ENCODE assay signal across 8 mouse cellular contexts in genomic region chr11:75630098-75630497, GRCm38 (mm10). TPM values are rescaled to one million over a fixed set of nuclear protein-coding genes. Genes with fewer than 3 reads are reported as not detected.
A peak's percentile ranks its signal among the peaks of the same experiment; 100 is the strongest.
DNase-seq lines count a peak whose midpoint lies in the region; ATAC-seq and TF ChIP-seq lines count a peak whose summit lies in the region.

No protein-coding gene starts in this region.

- H3K4me1 ChIP-seq in heart, embryonic 12.5 days (replicated peaks): peaks cover 29% of the 10 kb centered on the region
- H3K4me1 ChIP-seq in CH12.LX (ENCODE audit: control insufficient read depth in 1 of 2, insufficient read depth in 2 of 2): peaks cover 5 to 36% of the 10 kb centered on the region in 2 experiments; a peak in 3 of 4 replicates
- peaks cover 20% of the 10 kb centered on the region for H3K4me1 ChIP-seq in forebrain, embryonic 16.5 days (replicated peaks; ENCODE audit: control insufficient read depth, insufficient read depth, low read length)
- H3K4me1 ChIP-seq in liver, embryonic 16.5 days (ENCODE audit: control insufficient read depth, low read depth, low read length): peaks cover 17% of the 10 kb centered on the region

- peak overlapping the region; percentile 80 for H3K4me2 ChIP-seq in heart, embryonic 12.5 days
- H3K4me2 ChIP-seq in CH12.LX (ENCODE audit: insufficient read depth, low read depth, poor library complexity, severe bottlenecking): peak overlapping the region; percentile 72
- H3K4me2 ChIP-seq in forebrain, embryonic 16.5 days (ENCODE audit: low read length): peak overlapping the region; percentile 89
- H3K4me2 ChIP-seq in liver, embryonic 16.5 days (ENCODE audit: low read depth, low read length): peak overlapping the region; percentile 92

- no peak for TF ChIP-seq CTCF in CH12.LX (conservative IDR thresholded peaks at IDR 0.05 in 1 of 2, IDR thresholded peaks at IDR 0.05 in 1 of 2; ENCODE audit: low read depth in 2 of 2, low read length in 2 of 2)

- peak overlapping the region; percentile 78; the same call in 1 of the 2 replicates for H3K27ac ChIP-seq in heart, embryonic 12.5 days (ENCODE audit: poor library complexity, severe bottlenecking)
- peak overlapping the region; percentile 29; the same call in 1 of the 2 replicates for H3K27ac ChIP-seq in CH12.LX (ENCODE audit: insufficient read depth, low read depth)
- peak overlapping the region; percentile 61 for H3K27ac ChIP-seq in forebrain, embryonic 16.5 days (ENCODE audit: low read length)
- H3K27ac ChIP-seq in liver, embryonic 16.5 days (ENCODE audit: low read length): peak overlapping the region; percentile 77

- no peaks in the 10 kb centered on the region for H3K9me3 ChIP-seq in heart, embryonic 12.5 days (replicated peaks)
- no peaks in the 10 kb centered on the region for H3K9me3 ChIP-seq in CH12.LX (replicated peaks; ENCODE audit: low read length)
- no peaks in the 10 kb centered on the region for H3K9me3 ChIP-seq in forebrain, embryonic 16.5 days (ENCODE audit: control insufficient read depth, low read length)
- H3K9me3 ChIP-seq in liver, embryonic 16.5 days (replicated peaks; ENCODE audit: control insufficient read depth, low read length): no peaks in the 10 kb centered on the region

- dilution Hi-C loops in CH12.LX (cut with MboI; ENCODE audit: extremely low pct_ligation_motif_present, extremely low pct_unique_long_range_greater_than_20kb, low sequenced_read_pairs): no loop called here

- intact Hi-C loops in heart, postnatal 14 days (cut with DNase I): loop anchor here (2.0 to 5.0 kb wide), 2 partner anchors 51 to 122 kb away; no protein-coding TSS in a partner anchor

- peak overlapping the region; percentile 76 for H3K4me3 ChIP-seq in heart, embryonic 12.5 days
- H3K4me3 ChIP-seq in CH12.LX (replicated peaks in 1 of 3; ENCODE audit: low read depth in 2 of 3, low read length in 2 of 3, poor library complexity in 1 of 3): peak overlapping the region; percentile 65 to 79 (median 68)
- H3K4me3 ChIP-seq in forebrain, embryonic 16.5 days (replicated peaks; ENCODE audit: low read length): peak overlapping the region; percentile 80
- peak overlapping the region; percentile 78 for H3K4me3 ChIP-seq in liver, embryonic 16.5 days (ENCODE audit: low read depth, low read length)

- no peaks in the 10 kb centered on the region; the same call in 1 of the 2 replicates for H3K27me3 ChIP-seq in heart, embryonic 12.5 days (replicated peaks)
- H3K27me3 ChIP-seq in CH12.LX (replicated peaks): no peaks in the 10 kb centered on the region
- H3K27me3 ChIP-seq in forebrain, embryonic 16.5 days (replicated peaks; ENCODE audit: control insufficient read depth, insufficient read depth, low read length): no peaks in the 10 kb centered on the region
- no peaks in the 10 kb centered on the region for H3K27me3 ChIP-seq in liver, embryonic 16.5 days (ENCODE audit: control insufficient read depth, insufficient read depth, low read depth, low read length)

- DNase-seq in heart, postnatal 14 days: no peak
- DNase-seq in CH12.LX (ENCODE audit: extremely low read depth): no peak
- DNase-seq in cerebellum, adult 9-11 months: no peak
- no peak for DNase-seq in frontal cortex, adult 2 months (ENCODE audit: extremely low spot score in 1 of 2, low spot score in 1 of 2)
- DNase-seq in cerebellum, postnatal 25 days: no peak

- H3K9ac ChIP-seq in heart, embryonic 12.5 days: peak overlapping the region; percentile 76; the same call in 1 of the 2 replicates
- H3K9ac ChIP-seq in CH12.LX (ENCODE audit: insufficient read depth, low read depth): peak overlapping the region; percentile 91
- peak overlapping the region; percentile 60 for H3K9ac ChIP-seq in forebrain, embryonic 16.5 days (replicated peaks; ENCODE audit: low read depth, low read length)
- peak overlapping the region; percentile 79 for H3K9ac ChIP-seq in liver, embryonic 16.5 days (ENCODE audit: low read depth, low read length)

- WGBS in heart, embryonic 12.5 days: 12% methylated on average over 5 of the region's 5 CpGs
- WGBS in forebrain, embryonic 16.5 days: 16% methylated on average over 5 of the region's 5 CpGs
- WGBS in liver, embryonic 16.5 days (ENCODE audit: insufficient replicate concordance): 6% methylated on average over 5 of the region's 5 CpGs

- in situ Hi-C loops in CH12.LX (cut with MboI; ENCODE audit: low pct_ligation_motif_present, low pct_unique_long_range_greater_than_20kb, low sequenced_read_pairs): no loop called here

- TF ChIP-seq RAD21 in CH12.LX (IDR thresholded peaks at IDR 0.05; ENCODE audit: low read depth, low read length): no peak

- no peak for ATAC-seq in heart, embryonic 12.5 days (ENCODE audit: insufficient number of reproducible peaks, low FRiP score)
- ATAC-seq in forebrain, embryonic 16.5 days: no peak
- no peak for ATAC-seq in liver, embryonic 16.5 days (ENCODE audit: low read depth)

- H3K79me2 ChIP-seq in CH12.LX (replicated peaks; ENCODE audit: control insufficient read depth, extremely low read depth, insufficient read depth, poor library complexity, severe bottlenecking): no peaks in the 10 kb centered on the region

- peaks cover 38% of the 10 kb centered on the region for H3K36me3 ChIP-seq in heart, embryonic 12.5 days
- peaks cover 45 to 71% of the 10 kb centered on the region in 2 experiments for H3K36me3 ChIP-seq in CH12.LX (replicated peaks in 1 of 2; ENCODE audit: control insufficient read depth in 1 of 2, insufficient read depth in 1 of 2, low read length in 1 of 2)
- peaks cover 22% of the 10 kb centered on the region for H3K36me3 ChIP-seq in forebrain, embryonic 16.5 days (ENCODE audit: control insufficient read depth, insufficient read depth)
- peaks cover 4% of the 10 kb centered on the region; the same call in 1 of the 2 replicates for H3K36me3 ChIP-seq in liver, embryonic 16.5 days (ENCODE audit: control insufficient read depth, insufficient read depth)

- no peak for TF ChIP-seq EP300 in CH12.LX (IDR thresholded peaks at IDR 0.05; ENCODE audit: low read length)

- TF ChIP-seq POLR2A in CH12.LX (IDR thresholded peaks at IDR 0.05; ENCODE audit: low read depth, low read length): no peak

TF ChIP-seq in CH12.LX, 34 proteins besides CTCF, POLR2A, EP300 and RAD21:
- TF ChIP-seq E2F4 (IDR thresholded peaks at IDR 0.05; ENCODE audit: insufficient replicate concordance, low read depth, low read length): no peak
- TF ChIP-seq CHD1 (IDR thresholded peaks at IDR 0.05; ENCODE audit: low read depth, low read length): peak; percentile 92

RNA-seq across cellular contexts. Expression of gene Inpp5k, which starts 0.7 kb away (rescaled TPM):
- polyA plus RNA-seq in heart, embryonic 12.5 days (2016; fragmentation: Nextera tagmentation; extraction: Ambion mirVana): 17.3 and 17.5 TPM in 2 replicates
- total RNA-seq in heart, postnatal 14 days (2021): 10 to 100 TPM; 32.7 to 32.8 TPM
- total RNA-seq in CH12.LX (2012; rRNA removed): 25.5 and 31.2 TPM in 2 replicates
- 40.7 and 41.9 TPM in 2 replicates for total RNA-seq in CH12.LX (2014; rRNA removed)
- 30.5 and 35.6 TPM in 2 replicates for polyA plus RNA-seq in CH12.LX (2012; ENCODE audit: insufficient read length, low read depth)
- polyA plus RNA-seq in forebrain, embryonic 16.5 days (2015; fragmentation: Nextera tagmentation; extraction: Ambion mirVana): 54.4 and 59.3 TPM in 2 replicates
- 15.8 and 17.9 TPM in 2 replicates for polyA plus RNA-seq in liver, embryonic 16.5 days (2015; fragmentation: Nextera tagmentation; extraction: Ambion mirVana)
- polyA plus RNA-seq in frontal cortex, adult 2 months (2012; rRNA removed): 57.2 and 66.7 TPM in 2 replicates

RNA-seq across cellular contexts. Expression of gene Myo1c, which starts 20.2 kb away (rescaled TPM):
- polyA plus RNA-seq in heart, embryonic 12.5 days (2016; fragmentation: Nextera tagmentation; extraction: Ambion mirVana): 72.3 and 76.7 TPM in 2 replicates
- 100 to 1,000 TPM; 136 to 143 TPM for total RNA-seq in heart, postnatal 14 days (2021)
- total RNA-seq in CH12.LX (2012; rRNA removed): 41.1 and 47.3 TPM in 2 replicates
- 21.9 and 24.8 TPM in 2 replicates for total RNA-seq in CH12.LX (2014; rRNA removed)
- polyA plus RNA-seq in CH12.LX (2012; ENCODE audit: insufficient read length, low read depth): 46.6 and 52.0 TPM in 2 replicates
- polyA plus RNA-seq in forebrain, embryonic 16.5 days (2015; fragmentation: Nextera tagmentation; extraction: Ambion mirVana): 11.3 and 11.9 TPM in 2 replicates
- polyA plus RNA-seq in liver, embryonic 16.5 days (2015; fragmentation: Nextera tagmentation; extraction: Ambion mirVana): 21.0 and 24.1 TPM in 2 replicates
- 15.8 and 19.3 TPM in 2 replicates for polyA plus RNA-seq in frontal cortex, adult 2 months (2012; rRNA removed)

RNA-seq across cellular contexts. Expression of gene Pitpna, which starts 42.2 kb away (rescaled TPM):
- polyA plus RNA-seq in heart, embryonic 12.5 days (2016; fragmentation: Nextera tagmentation; extraction: Ambion mirVana): 75.3 and 80.1 TPM in 2 replicates
- total RNA-seq in heart, postnatal 14 days (2021): 100 to 1,000 TPM; 124 to 130 TPM
- total RNA-seq in CH12.LX (2012; rRNA removed) (61.8 and 75.8 TPM in 2 replicates), CH12.LX (2014; rRNA removed) (80.7 and 84.6 TPM in 2 replicates)
- 243 and 290 TPM in 2 replicates for polyA plus RNA-seq in CH12.LX (2012; ENCODE audit: insufficient read length, low read depth)
- 86.1 and 90.2 TPM in 2 replicates for polyA plus RNA-seq in forebrain, embryonic 16.5 days (2015; fragmentation: Nextera tagmentation; extraction: Ambion mirVana)
- 23.8 and 25.4 TPM in 2 replicates for polyA plus RNA-seq in liver, embryonic 16.5 days (2015; fragmentation: Nextera tagmentation; extraction: Ambion mirVana)
- 221 and 251 TPM in 2 replicates for polyA plus RNA-seq in frontal cortex, adult 2 months (2012; rRNA removed)

RNA-seq across cellular contexts. Expression of gene Crk, which starts 49.0 kb away (rescaled TPM):
- 110 and 111 TPM in 2 replicates for polyA plus RNA-seq in heart, embryonic 12.5 days (2016; fragmentation: Nextera tagmentation; extraction: Ambion mirVana)
- total RNA-seq in heart, postnatal 14 days (2021): 10 to 100 TPM; 91.1 to 94.4 TPM
- total RNA-seq in CH12.LX (2012; rRNA removed) (37.8 and 42.2 TPM in 2 replicates), CH12.LX (2014; rRNA removed) (39.9 and 44.3 TPM in 2 replicates)
- 44.6 and 46.1 TPM in 2 replicates for polyA plus RNA-seq in CH12.LX (2012; ENCODE audit: insufficient read length, low read depth)
- polyA plus RNA-seq in forebrain, embryonic 16.5 days (2015; fragmentation: Nextera tagmentation; extraction: Ambion mirVana): 130 and 142 TPM in 2 replicates
- polyA plus RNA-seq in liver, embryonic 16.5 days (2015; fragmentation: Nextera tagmentation; extraction: Ambion mirVana): 30.4 and 32.6 TPM in 2 replicates
- 83.6 and 84.2 TPM in 2 replicates for polyA plus RNA-seq in frontal cortex, adult 2 months (2012; rRNA removed)
